Mouse (Mus musculus): ENCODE measurements around the gene Slc9a9.

DNA sequence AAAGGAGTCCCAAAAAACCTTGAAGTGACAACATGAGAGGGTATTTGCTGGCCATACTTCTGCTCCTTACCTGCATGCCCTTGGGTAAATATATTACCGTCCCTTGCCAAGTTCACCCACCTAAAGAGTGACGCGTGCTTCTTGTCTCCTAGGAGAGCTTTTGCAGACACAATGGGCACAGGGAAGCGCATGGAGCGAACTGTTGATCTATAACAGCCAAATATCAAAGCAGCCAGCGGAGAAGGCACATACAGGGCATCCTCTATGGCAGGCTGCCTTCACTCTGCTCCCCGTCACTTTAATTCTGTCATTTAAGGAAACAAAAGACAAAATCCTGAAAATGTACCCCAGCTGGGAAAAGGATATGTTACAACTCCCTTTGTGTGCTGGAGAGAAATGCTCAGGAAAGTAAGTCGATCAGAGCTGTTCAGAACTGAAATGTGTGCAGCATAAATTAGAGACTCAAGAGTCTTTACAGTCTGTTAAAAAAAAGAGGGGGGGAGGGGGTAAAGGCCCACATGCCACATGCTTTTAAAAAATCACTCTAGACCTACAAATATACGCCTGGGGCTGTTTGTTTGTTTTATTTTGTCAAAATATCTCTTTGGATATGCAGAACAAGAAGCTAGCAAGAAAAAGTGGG lies 594.3 kb downstream of the Slc9a9 start:
- TF ChIP-seq GATA1 (IDR thresholded peaks at IDR 0.05; ENCODE audit: low read length) (no peak), TAL1 (IDR thresholded peaks at IDR 0.05; ENCODE audit: low read length) (no peak; the same call in 2 of the 3 replicates)
